Mouse (Mus musculus): ENCODE measurements around the gene Gm4778. TPM values are rescaled to one million over a fixed set of nuclear protein-coding genes. Genes with fewer than 3 reads are reported as not detected.

Gm4778 gene
- polyA plus RNA-seq, 1 experiment, result not detected

DNA sequence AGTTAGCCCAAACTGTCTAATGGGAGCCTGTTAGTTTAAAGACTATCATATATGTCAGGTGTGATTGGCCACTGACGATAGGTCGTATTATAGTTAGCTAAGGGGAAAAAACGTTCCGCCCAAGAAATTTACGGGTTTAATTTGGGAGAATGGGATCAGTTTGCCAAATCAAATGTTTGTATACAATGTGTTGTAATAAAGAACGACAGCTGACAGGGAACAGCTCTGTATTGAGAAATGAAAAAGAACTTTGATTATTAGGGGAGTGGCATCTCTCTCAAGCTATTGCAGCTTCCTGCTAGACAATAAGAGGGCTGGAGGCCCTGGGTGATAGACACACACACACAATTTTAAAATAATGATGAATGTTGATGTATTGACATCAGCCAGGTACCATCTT, 47.1 kb downstream of the Gm4778 start:
- no peak for TF ChIP-seq CTCF (IDR thresholded peaks at IDR 0.05; ENCODE audit: extremely low read depth, insufficient read depth, insufficient read length, insufficient replicate concordance)
- no peak for TF ChIP-seq POLR2A (IDR thresholded peaks at IDR 0.05; ENCODE audit: low read depth, low read length)
- Histone ChIP-seq H3K36me3 (ENCODE audit: control insufficient read depth, insufficient read depth, low read length) (no peaks in the 10 kb centered on the region), H3K4me1 (ENCODE audit: control insufficient read depth, insufficient read depth, insufficient read length) (peaks cover 1% of the 10 kb centered on the region; the same call in 1 of the 2 replicates), H3K27ac (ENCODE audit: insufficient read depth, low read length) (no peak overlapping the region), H3K27me3 (ENCODE audit: control insufficient read depth, insufficient read depth, low read length) (no peaks in the 10 kb centered on the region), H3K4me3 (ENCODE audit: extremely low read depth, insufficient read depth, insufficient read length) (no peak overlapping the region)
- WGBS, result 79% methylated on average over 6 of the region's 6 CpGs
- no peak for DNase-seq (ENCODE audit: low read depth in 1 of 2, low spot score in 2 of 2)

DNA sequence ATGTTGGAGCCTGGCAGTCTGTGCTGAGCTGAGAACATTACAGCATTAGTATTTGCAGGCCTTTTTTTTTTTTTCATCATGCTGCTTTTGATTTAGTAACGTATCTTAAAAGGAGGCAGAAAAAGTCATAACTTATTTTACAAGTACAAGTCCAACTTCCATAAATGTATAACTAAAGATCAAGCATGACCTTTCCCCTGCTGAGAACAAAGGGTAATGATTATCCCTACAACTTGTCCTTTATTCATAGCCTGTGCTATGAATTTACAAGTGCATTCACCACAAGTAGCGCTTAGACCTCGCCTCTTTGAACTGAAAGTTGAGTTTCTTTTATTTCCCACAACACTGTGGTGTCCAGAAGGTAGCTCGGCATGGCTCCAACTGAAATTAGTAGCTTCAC, 47.5 kb downstream of the Gm4778 start:
- Histone ChIP-seq H3K4me3 (ENCODE audit: extremely low read depth, insufficient read depth, insufficient read length) (no peak overlapping the region), H3K36me3 (ENCODE audit: control insufficient read depth, insufficient read depth, low read length) (no peaks in the 10 kb centered on the region), H3K27ac (ENCODE audit: insufficient read depth, low read length) (no peak overlapping the region), H3K27me3 (ENCODE audit: control insufficient read depth, insufficient read depth, low read length) (no peaks in the 10 kb centered on the region), H3K4me1 (ENCODE audit: control insufficient read depth, insufficient read depth, insufficient read length) (peaks cover 1% of the 10 kb centered on the region; the same call in 1 of the 2 replicates)
- 90% methylated on average over 4 of the region's 4 CpGs for WGBS
- TF ChIP-seq CTCF (IDR thresholded peaks at IDR 0.05; ENCODE audit: extremely low read depth, insufficient read depth, insufficient read length, insufficient replicate concordance) (no peak), POLR2A (IDR thresholded peaks at IDR 0.05; ENCODE audit: low read depth, low read length) (no peak)
- DNase-seq (ENCODE audit: low read depth in 1 of 2, low spot score in 2 of 2), result no peak

Other genes with a start within 250 kb of the Gm4778 start
- not detected in 2 replicates for gene Gm9125, start 209.2 kb upstream of the Gm4778 start, polyA plus RNA-seq (2012; rRNA removed)
- gene Gm10697, start 191.4 kb upstream of the Gm4778 start, polyA plus RNA-seq (2012; rRNA removed), result not detected in 2 replicates
- not detected in 2 replicates for gene Gm10696, start 85.8 kb upstream of the Gm4778 start, polyA plus RNA-seq (2012; rRNA removed)
- not detected in 2 replicates for gene Gm5286, start 67.3 kb upstream of the Gm4778 start, polyA plus RNA-seq (2012; rRNA removed)
- 0.39 and 0.54 TPM in 2 replicates for gene Them4, start 46.1 kb downstream of the Gm4778 start, polyA plus RNA-seq (2012; rRNA removed)
- not detected in 2 replicates for gene Them5, start 78.1 kb downstream of the Gm4778 start, polyA plus RNA-seq (2012; rRNA removed)
- gene C2cd4d, start 98.4 kb downstream of the Gm4778 start, polyA plus RNA-seq (2012; rRNA removed), result 0.13 TPM in 1 of 2 replicates, not detected in the other
- 0.92 and 1.1 TPM in 2 replicates for gene Rorc, start 108.8 kb downstream of the Gm4778 start, polyA plus RNA-seq (2012; rRNA removed)
- 0.44 and 0.45 TPM in 2 replicates for gene Lingo4, start 134.5 kb downstream of the Gm4778 start, polyA plus RNA-seq (2012; rRNA removed)
- gene Tdrkh, start 149.2 kb downstream of the Gm4778 start, polyA plus RNA-seq (2012; rRNA removed), result 0.15 and 0.19 TPM in 2 replicates
- 16.9 and 19.6 TPM in 2 replicates for gene Mrpl9, start 179.3 kb downstream of the Gm4778 start, polyA plus RNA-seq (2012; rRNA removed)
- not detected in 2 replicates for gene Oaz3, start 179.9 kb downstream of the Gm4778 start, polyA plus RNA-seq (2012; rRNA removed)
- gene Celf3, start 214.3 kb downstream of the Gm4778 start, polyA plus RNA-seq (2012; rRNA removed), result 0.16 TPM in 1 of 2 replicates, not detected in the other
- 0.25 TPM in 1 of 2 replicates, not detected in the other for gene Riiad1, start 216.3 kb downstream of the Gm4778 start, polyA plus RNA-seq (2012; rRNA removed)